Mouse (Mus musculus): ENCODE data around the gene Myocd.

DNA sequence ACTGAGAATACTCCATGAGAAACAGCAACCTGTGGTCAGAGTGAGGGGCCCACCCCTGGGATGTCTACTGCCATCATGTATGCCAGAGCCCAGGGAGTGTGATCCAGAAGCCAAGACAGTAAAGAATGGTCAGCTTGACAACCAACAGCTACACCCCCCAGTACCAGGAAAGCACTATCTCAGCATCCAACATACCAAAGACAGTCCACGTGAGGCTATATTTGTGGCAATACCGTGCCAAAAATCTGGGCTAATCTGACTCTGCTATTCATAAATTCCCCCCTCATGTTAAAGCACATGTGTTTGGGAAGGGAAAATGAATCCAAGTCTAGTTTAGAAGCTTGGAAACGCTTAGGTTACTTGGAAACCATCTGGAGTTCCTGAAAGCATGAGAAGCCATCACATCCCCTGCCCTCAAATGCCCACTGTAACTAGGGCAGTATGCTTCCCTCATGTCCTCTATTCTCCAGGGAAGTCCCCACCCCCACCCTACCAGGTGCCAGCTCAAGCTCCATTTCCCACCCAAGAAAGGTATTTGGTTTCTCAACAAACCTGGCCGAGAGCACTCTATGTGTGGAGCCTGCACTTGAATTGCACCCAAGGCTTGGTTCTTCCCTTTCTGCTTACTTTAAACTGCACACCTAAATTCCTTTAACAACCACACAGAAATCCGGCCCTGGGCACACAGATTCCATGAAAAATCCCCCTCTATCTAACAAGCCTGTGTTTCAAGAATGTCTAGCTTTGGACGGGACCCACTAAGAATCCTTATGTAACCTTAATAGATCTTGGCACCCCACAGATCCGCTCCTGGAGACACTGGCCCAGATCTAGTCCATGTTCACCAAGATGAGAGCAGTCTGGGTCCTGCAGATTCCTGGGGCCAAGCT is 108.6 kb downstream of the Myocd start:
- TF ChIP-seq CTCF (IDR thresholded peaks at IDR 0.05; ENCODE audit: control insufficient read depth, insufficient read depth, insufficient read length) (no peak), CEBPB (IDR thresholded peaks at IDR 0.05; ENCODE audit: low read depth) (no peak), MYOD1 (IDR thresholded peaks at IDR 0.05; ENCODE audit: control insufficient read depth, insufficient read length, low read depth) (no peak), USF1 (IDR thresholded peaks at IDR 0.05; ENCODE audit: low read depth) (no peak), MAX (IDR thresholded peaks at IDR 0.05) (no peak), MYOG (IDR thresholded peaks at IDR 0.05; ENCODE audit: control insufficient read depth, extremely low read depth, insufficient read length) (no peak), FOSL1 (IDR thresholded peaks at IDR 0.05; ENCODE audit: insufficient read depth, low read length, poor library complexity, severe bottlenecking) (no peak)
